Mouse (Mus musculus): Measurements from ENCODE around the gene Tmem210.

Tmem210 gene

GRCm38 (mm10) chr2:25265897-25266656 lies 21.9 kb upstream of the Tmem210 start:
- peak; percentile 99 for DNase-seq

GRCm38 (mm10) chr2:25266720-25267119 lies 21.2 kb upstream of the Tmem210 start:
- DNase-seq: peak; percentile 88

- peak; percentile 81 for DNase-seq
These were observed 20.7 kb upstream of the Tmem210 start for GRCm38 (mm10) chr2:25267241-25267640.

GRCm38 (mm10) chr2:25267746-25268309 lies 20.1 kb upstream of the Tmem210 start:
- DNase-seq: peak; percentile 72

- peak; percentile 97 for DNase-seq
These were observed 16.0 kb upstream of the Tmem210 start, which contains the start of the genes Ssna1 and Anapc2 for GRCm38 (mm10) chr2:25271827-25272511. TSS of gene Ssna1 (minus strand) at chr2:25272438. TSS of gene Anapc2 (plus strand) at chr2:25272478.

GRCm38 (mm10) chr2:25272515-25272914 lies 15.4 kb upstream of the Tmem210 start:
- DNase-seq: no peak

GRCm38 (mm10) chr2:25273010-25273409 lies 14.9 kb upstream of the Tmem210 start:
- DNase-seq: no peak

- DNase-seq: peak; percentile 82
These were observed 8.7 kb upstream of the Tmem210 start for GRCm38 (mm10) chr2:25278928-25279882.

- no peak for DNase-seq
These were observed 2.4 kb upstream of the Tmem210 start for GRCm38 (mm10) chr2:25285551-25285950.

- DNase-seq: peak; percentile 44
These were observed 1.6 kb upstream of the Tmem210 start for GRCm38 (mm10) chr2:25286314-25286713.

- DNase-seq: peak; percentile 72
These were observed 908 bp upstream of the Tmem210 start for GRCm38 (mm10) chr2:25286837-25287636.

GRCm38 (mm10) chr2:25288734-25289345 lies 895 bp downstream of the Tmem210 start:
- DNase-seq: peak; percentile 60

GRCm38 (mm10) chr2:25289651-25290050 lies 1.7 kb downstream of the Tmem210 start, which contains the start of gene Lrrc26:
TSS of gene Lrrc26 (plus strand) at chr2:25289915.
- DNase-seq: peak; percentile 88

GRCm38 (mm10) chr2:25290101-25290815 lies 2.3 kb downstream of the Tmem210 start:
- DNase-seq: peak; percentile 85

- peak; percentile 82 for DNase-seq
These were observed 2.8 kb downstream of the Tmem210 start for GRCm38 (mm10) chr2:25290816-25291130.

GRCm38 (mm10) chr2:25291184-25292053 lies 3.5 kb downstream of the Tmem210 start:
- DNase-seq: peak; percentile 71

GRCm38 (mm10) chr2:25292054-25292544 lies 4.2 kb downstream of the Tmem210 start:
- no peak for DNase-seq

- DNase-seq: peak; percentile 78
These were observed 4.9 kb downstream of the Tmem210 start for GRCm38 (mm10) chr2:25292856-25293255.

- peak; percentile 68 for DNase-seq
These were observed 5.8 kb downstream of the Tmem210 start for GRCm38 (mm10) chr2:25293706-25294105.
